Mouse (Mus musculus) layer of hippocampus, postnatal 25 days (tissue): ENCODE data around the gene Pin4. TPM values are rescaled to one million over a fixed set of nuclear protein-coding genes. Genes with fewer than 3 reads are reported as not detected.
A peak's percentile ranks its signal among the peaks of the same experiment; 100 is the strongest.

ENCODE experiments used
- DNase-seq, 2 experiments: peaks; one replicate each; pipeline ENCODE4 v3.0.0; 2022; ENCODE audit warnings: mixed read lengths in 2 of 2, low spot score in 1 of 2; ENCODE audit errors: extremely low spot score in 1 of 2
- total RNA-seq, 2 experiments: library from RNA; stranded (reverse); gene quantifications; 2 replicates each; pipeline ENCODE4 v1.2.3; 2021

The Pin4 gene
- total RNA-seq, 2 experiments from 2014 or later, result 28.0 to 36.0 TPM

DNA sequence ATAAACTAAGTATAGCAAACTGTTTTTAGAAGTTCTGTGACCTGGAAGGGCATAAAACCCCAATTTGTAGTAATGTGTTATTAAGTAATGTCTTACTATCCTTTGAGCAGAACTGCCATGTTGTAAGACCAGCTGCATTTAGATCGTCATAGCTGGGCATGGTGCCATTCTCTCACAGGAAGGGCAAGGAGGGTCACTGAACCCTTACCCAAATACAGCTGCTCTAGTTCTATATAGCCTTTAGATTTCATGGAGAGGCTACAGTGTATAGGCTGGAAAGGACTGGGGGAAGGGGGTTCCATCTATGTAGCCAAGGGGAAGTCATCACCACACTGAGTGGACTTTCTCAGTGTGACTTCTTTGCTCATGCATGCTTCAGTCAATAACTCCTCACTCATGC lies 21.9 kb downstream of the Pin4 start:
- DNase-seq, result no peak

DNA sequence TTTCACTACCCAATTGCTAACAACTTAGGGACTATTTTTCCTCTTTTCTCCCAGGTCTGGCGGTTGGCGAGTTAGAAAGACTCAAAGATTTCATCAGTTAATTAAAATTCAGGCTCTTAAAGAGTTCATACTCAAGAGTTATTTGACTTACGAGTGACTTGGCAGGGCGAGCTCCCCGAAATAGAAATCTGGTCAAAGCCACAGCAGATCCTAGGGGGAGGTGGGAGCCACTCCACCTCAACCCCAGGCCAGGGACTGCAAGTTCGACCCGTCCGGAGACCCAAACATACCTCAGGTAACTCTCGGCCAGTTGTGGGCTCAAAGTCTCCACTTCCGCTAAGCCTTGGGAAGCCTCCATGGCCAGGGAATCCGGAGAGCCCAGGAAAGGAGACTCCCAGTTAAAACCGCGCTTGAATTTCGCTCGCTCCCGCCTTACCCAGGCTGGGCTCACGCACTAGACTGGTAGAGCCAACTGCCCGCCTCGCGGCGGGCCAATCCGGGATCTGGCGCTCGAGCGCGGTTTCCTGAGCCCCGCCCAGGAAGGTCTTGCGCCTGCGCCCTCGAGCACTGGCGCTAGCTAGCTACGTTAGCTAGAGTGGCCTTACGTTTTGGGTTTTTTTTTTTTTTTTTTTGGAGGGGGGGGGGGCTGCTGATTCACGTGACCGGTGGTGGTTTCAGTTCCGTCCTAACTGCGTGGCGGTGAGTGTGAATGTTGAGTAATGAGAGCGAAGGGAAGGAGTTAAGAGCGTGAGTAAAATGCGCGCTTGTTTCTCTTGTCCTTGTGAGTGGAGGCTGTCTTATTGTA lies 37.6 kb downstream of the Pin4 start, which contains the start of gene Ercc6l:
Gene Ercc6l (minus strand): TSS at position 474 of the 805 bp plus-strand sequence.
- DNase-seq, result peak; percentile 51 to 66

DNA sequence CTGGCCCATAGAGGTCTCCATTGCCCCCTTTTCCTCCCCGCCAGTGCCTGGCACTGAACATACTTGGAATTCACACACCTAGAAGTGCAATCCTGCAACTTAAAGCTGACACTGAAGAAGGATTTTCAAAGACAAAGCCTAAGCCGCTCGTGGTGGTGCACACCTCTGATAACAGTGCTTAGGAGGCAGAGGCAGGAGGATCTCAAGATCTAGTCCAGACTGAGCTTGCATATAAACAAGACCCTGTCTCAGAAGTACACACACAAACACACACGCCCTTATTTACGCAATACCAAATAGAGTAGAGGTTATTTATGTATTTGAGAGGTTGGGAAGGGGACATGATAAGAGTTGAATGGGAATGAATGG lies 38.2 kb downstream of the Pin4 start:
- no peak for DNase-seq

DNA sequence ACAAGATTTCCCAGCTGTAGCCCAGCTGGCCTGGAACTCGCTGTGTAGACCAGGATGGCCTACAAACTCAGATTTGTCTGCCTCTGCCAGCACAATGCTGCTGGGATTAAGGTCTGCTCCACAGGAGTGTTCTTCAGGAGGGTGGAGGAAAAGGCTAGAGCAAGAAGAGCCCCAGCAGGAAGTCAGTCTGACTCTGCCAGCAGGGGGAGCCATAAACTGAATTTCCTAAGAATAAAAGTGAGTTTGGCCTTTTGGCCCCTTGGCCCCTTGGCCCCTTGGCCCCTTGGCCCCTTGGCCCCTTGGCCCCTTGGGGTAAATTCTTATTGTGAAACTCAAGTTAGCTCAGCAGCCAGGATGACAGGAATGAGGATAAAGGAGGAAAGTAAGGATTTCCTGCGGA lies 40.5 kb downstream of the Pin4 start:
- peak in 1 of 2 experiments; percentile 44 for DNase-seq

DNA sequence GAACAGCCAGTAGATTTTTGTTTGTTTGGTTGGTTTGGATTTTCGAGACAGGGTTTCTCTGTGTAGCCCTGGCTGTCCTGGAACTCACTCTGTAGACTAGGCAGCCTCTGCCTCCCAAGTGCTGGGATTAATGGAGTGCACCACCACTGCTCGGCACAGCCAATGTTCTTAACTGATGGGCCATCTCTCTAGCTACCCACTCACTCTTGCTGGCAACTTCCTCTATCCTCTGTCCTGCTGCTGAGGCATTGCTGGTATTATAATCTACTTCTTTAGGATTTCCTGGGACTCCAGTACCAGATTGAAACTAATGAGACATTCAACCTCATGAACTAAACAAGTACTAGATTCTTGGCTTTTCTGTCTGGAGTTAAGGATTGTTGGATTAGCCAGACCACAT lies 41.3 kb downstream of the Pin4 start:
- DNase-seq, result no peak

DNA sequence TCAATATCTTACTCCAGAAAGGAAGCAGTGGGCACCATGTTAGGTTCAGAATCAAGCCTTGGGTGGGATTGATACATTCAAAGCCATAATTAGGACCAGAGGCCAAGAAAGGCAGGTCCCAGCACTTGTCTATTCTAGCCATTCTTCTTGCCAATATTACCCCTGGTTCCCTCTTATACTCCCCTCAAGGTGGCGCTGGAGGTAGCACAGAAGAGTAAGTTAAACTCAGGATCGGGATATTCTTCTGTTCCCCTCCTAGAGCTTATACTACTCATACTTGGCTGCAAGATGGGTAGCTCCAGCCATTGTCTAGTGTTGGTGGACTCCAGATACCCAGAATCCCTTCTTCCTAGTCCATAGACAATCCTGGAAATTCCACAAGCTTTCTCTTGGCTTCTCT lies 43.8 kb downstream of the Pin4 start:
- no peak for DNase-seq

DNA sequence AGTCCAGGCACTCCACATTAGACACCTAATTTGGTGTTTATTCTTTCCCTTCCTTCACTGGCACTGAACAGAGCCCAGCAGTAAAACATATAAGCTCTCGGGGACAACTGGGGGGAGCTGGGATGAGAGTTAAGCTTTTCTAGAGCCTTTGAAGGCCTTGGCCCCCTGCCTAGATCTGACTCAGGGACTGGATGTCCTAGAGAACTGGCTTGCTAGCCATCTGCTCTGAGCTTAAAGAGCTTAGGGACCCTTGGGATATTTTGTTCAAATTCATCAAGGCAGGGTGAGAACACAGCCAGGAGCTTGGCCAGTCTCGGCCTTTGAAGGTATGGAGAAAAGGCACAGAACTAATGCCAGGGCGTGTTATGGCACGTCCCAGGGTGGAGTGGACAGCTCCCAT lies 44.3 kb downstream of the Pin4 start:
- DNase-seq, result no peak

DNA sequence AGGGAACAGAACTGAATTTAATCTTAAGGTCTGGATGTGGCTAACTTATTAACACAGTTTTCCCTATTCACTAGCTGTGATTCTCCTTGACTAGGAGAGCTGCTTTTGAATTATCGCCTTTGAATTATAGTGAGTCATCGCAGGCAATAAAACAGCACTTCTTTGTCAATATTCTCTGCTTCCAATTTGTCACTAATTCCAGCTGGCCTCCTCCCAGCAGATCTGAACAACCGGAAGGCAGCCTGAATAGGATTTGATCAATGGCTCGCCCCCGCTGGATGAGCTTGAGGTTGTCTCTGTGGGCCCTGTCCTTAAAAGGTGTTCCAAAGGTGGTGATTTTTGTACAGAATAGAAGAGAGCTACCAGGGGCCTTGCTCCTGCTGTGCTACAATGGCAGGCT lies 47.3 kb downstream of the Pin4 start:
- DNase-seq, result peak; percentile 14 to 16

DNA sequence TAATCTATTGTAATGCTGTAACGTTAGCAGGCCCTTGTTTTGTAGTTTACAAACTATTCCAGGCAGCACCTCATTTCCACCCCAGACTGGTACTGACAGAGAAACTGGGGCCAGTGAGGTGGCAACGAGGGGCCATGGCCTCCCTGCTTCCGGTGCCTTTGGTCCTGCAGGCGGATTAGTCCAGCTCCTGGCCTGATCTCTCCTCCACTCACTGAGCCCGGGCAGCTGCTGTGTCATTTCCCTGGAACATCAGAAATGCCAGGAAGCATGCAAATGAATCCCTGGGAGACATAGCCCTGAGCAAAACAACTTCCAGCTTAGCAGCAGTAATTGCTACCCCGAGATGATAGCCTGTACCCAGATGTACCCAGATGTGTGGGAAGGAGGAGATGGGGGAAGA lies 47.7 kb downstream of the Pin4 start:
- no peak for DNase-seq

DNA sequence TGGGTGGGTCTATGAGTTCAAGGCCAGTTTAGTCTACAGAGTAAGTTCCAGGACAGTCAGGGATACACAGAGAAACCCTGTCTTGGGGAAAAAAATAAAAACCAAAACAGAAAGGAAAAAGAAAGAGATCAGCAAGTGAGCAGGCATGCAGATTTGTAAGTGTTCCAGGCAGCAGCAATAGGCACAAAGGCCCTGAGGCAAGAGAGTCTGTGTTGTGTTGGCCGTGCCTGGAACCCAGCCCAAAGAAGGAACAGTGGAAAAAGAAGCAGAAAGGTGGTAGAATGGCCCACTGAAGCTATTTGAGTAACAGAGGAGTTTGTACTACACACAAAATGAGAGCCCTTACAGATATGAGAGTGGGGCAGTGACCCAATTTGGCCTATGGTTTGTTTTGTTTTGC lies 50.5 kb downstream of the Pin4 start:
- DNase-seq, result no peak

DNA sequence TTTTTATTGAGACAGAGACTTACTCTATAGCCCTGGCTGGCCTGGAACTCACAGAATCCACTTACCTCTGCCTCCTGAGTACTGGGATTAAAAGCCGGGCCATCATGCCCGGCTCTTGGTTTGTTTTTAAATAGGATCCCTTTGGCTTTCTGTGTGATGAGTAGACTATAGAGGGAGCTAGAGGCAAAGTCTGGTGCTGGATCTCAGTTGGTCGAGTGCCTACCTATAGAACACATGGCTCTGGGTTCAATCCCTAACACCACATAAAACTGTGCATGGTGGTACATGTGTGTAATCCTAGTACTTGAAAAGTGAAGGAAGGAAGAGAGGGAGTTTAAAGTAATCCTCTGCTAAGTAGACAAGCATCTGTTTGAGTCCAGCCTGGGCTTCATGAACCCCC lies 50.9 kb downstream of the Pin4 start:
- no peak for DNase-seq

DNA sequence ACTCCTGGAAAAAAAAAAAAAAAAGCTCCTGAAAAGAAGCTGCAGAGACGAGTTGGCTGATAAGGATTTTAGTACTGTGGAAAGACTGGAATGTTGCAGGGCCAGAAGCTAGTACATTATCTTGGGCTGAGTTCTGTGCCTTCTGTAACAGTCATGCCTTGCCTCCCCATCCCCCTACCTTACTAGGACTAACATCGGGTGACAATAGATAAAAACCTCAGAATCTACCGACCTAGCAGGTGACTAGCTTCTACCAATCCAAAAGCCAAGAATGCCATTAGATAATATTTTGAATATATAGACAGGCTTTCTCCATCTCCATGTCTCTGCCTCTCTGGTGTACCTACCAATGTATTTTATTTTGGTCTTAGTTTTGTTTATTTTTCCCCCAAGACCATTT lies 51.7 kb downstream of the Pin4 start:
- no peak for DNase-seq

DNA sequence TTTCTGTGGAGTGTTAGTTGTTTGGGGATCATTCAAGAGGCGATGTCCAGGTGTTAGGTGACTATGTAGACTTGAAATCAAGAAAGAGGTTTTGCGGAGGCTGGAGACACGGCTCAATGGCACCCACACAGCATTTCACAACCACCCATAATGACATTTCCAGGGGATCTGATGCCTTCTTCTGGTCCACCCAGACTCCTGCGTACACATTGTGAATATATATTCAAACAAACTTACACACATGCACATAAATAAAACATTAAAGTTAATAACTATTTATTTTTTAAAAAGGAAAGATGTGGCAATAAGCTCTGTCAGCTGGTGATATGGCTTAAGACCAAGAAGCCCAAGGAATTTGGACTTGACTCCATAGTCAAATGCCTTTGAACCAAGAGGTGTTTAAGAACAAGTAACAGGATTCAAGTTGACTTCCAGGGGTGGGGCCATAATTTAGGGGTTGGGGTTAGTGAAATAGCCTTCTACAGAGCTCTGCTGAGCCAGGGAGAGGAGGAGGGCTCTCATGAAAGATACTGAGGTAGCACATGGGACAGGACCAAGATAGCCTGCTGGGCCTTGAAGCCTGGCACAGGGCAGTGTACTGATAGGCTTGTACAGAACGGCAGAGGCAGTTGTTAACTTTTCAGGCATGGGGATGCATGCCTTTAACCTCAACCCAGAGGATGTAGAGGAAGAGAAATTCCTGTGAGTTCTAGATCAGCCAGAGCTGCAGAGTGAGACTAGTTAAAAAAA lies 56.5 kb downstream of the Pin4 start:
- no peak for DNase-seq

Other genes starting within 250 kb of the Pin4 start
- 1 to 10 TPM; 8.0 to 9.5 TPM for gene Rtl5, start 48.1 kb upstream of the Pin4 start, total RNA-seq
- gene Ercc6l, start 37.6 kb downstream of the Pin4 start, total RNA-seq, result under 1 TPM; 0.14 to 0.37 TPM
- gene Rps4x, start 69.9 kb downstream of the Pin4 start, total RNA-seq, result 100 to 1,000 TPM; 479 to 480 TPM
- gene Cited1, start 132.7 kb downstream of the Pin4 start, total RNA-seq, result 1 to 10 TPM; 1.1 to 2.0 TPM